Mouse (Mus musculus): ENCODE data around the gene Gm10750. TPM values are rescaled to one million over a fixed set of nuclear protein-coding genes. Genes with fewer than 3 reads are reported as not detected.

The Gm10750 gene
- polyA plus RNA-seq (2021; fragmentation: Nextera tagmentation) = not detected in 2 replicates
- long read RNA-seq, experiment 1 = 0 reads
- long read RNA-seq, experiment 2 = 0 reads

DNA sequence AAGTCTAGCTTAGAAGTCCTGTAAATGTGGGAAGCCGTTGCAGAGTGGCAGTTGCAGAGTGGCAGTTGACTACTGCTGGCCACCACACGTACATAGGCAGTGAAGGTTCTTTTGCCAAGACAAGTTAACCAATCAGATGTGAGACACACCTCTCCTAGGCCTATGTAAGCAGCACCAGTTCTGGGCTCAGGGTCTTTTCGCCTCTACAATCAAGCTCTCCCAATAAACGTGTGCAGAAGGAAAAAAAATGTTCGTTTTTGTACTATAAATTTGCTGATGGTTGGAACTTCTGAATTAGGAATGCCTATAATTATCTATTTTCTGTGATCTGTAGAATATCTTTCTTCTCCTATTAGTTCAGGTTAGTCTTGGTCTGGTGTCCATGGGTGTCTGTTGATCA is at the start of gene Gm10750:
Gene Gm10750, minus strand, starts transcription at position 101 of the 400 bp plus-strand sequence.

DNA sequence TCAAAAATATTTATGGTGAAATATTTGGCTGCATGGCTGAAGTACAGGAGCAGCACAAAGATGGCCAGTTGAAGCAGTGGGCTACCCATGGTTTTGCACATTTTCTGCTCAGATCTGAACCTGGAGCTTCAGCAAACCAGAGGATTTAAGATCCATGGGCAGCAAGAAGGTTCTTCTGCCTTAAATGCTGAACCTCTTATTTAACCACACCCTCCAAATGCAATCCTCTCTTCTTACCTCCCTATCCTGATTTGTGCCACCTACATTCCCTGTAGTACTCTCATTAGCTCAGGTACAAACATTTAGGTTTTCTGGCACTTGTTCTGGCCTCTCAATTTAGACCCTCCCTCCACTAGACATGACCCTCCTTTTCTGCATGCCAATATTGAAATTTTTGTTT is 13.9 kb downstream of the Gm10750 start, which contains the start of gene Gm1330:
Gene Gm1330, minus strand, starts transcription at position 101 of the 400 bp plus-strand sequence.

Other genes with a start within 250 kb of the Gm10750 start
- gene Cst11, start 245.7 kb downstream of the Gm10750 start, polyA plus RNA-seq (2021; fragmentation: Nextera tagmentation) = 0.37 TPM in 1 of 2 replicates, not detected in the other
- not detected in 2 replicates for gene 8030411F24Rik, start 235.2 kb downstream of the Gm10750 start, polyA plus RNA-seq (2021; fragmentation: Nextera tagmentation)
- not detected in 2 replicates for gene Cst12, start 227.9 kb downstream of the Gm10750 start, polyA plus RNA-seq (2021; fragmentation: Nextera tagmentation)
- not detected in 2 replicates for gene Cst8, start 218.5 kb downstream of the Gm10750 start, polyA plus RNA-seq (2021; fragmentation: Nextera tagmentation)
- not detected in 2 replicates for gene Cst13, start 197.2 kb downstream of the Gm10750 start, polyA plus RNA-seq (2021; fragmentation: Nextera tagmentation)
- gene Cst9, start 182.1 kb downstream of the Gm10750 start, polyA plus RNA-seq (2021; fragmentation: Nextera tagmentation) = not detected in 2 replicates
- 0.19 TPM in 1 of 2 replicates, not detected in the other for gene 9230104L09Rik, start 152.2 kb downstream of the Gm10750 start, polyA plus RNA-seq (2021; fragmentation: Nextera tagmentation)
- 10,036 and 13,475 TPM in 2 replicates for gene Cst3, start 141.5 kb downstream of the Gm10750 start, polyA plus RNA-seq (2021; fragmentation: Nextera tagmentation)
- not detected in 2 replicates for gene Gm1330, start 14.0 kb downstream of the Gm10750 start, polyA plus RNA-seq (2021; fragmentation: Nextera tagmentation)

Measured in left cerebral cortex, adult 6 months (tissue).